Mouse (Mus musculus) E14TG2a.4 (cell line): ENCODE measurements around the gene Spock2.

Source experiments
- CTCF ChIP-seq: conservative IDR thresholded peaks from 2 replicates; pipeline ENCODE4 v1.5.1; 2014; ENCODE audit warnings: low read length
- NANOG ChIP-seq: IDR thresholded peaks from 2 replicates; pipeline ENCODE4 v1.6.1; 2014; ENCODE audit warnings: borderline replicate concordance, low read length, mixed read lengths
- POU5F1 ChIP-seq: IDR thresholded peaks from 2 replicates; pipeline ENCODE4 v1.6.1; 2014; ENCODE audit warnings: low read length, borderline replicate concordance

GRCm38 (mm10) chr10:60075159-60075558 lies 30.9 kb upstream of the Spock2 start:
- no peak for TF ChIP-seq POU5F1
- no peak for TF ChIP-seq CTCF
- no peak for TF ChIP-seq NANOG
